Mouse (Mus musculus) ovary, postnatal 14 days (tissue): ENCODE data around the gene Zfp42.

Experiments used
- DNase-seq: peaks from one replicate; pipeline ENCODE4 v3.0.0; 2022; ENCODE audit warnings: low spot score

Zfp42 gene

DNA sequence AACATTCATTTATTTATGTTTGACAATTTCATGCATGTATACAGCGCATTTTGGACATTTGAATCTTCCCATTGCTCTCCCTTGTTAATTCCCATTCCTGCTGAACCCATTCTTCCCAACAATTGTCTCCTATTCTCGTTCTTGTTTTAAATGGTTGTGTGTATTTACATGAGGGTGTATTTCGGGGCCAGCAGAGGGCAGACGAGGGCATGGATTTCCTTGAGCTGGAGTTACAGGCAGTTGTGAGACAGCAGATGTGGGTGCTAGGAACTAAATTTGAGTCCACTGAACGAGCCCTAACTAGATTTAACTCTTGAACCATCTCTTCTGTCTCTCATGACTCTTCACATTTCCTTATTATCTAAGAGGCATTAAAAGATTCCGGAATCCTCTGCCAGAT is 55.1 kb downstream of the Zfp42 start:
- DNase-seq: no peak

DNA sequence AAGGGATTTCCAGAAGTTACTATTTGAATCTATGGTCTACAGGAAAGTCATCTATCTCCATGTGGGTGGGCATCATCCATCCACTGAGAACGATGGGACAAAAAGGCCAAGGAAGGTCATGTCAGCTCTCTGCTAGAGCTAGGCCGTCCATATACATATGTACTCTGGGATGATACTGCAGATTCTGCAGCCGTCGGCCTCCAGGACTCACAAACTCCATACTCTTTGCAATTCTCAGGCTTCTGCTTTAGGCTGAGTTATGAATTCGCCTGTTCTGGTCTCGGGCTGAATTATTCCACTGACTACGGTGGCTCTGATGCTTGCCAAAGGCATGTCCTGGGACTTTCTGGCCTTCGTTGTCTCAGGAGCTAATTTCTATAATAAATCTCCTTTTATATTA is 58.1 kb downstream of the Zfp42 start:
- no peak for DNase-seq
